Mouse (Mus musculus) stomach, postnatal 0 days (tissue): Measurements from ENCODE around the gene Fgd5.

ENCODE experiments used
- CTCF ChIP-seq: IDR thresholded peaks from 2 replicates; pipeline ENCODE4 v1.5.1; 2016; ENCODE audit warnings: antibody characterized with exemption, low read depth, mild to moderate bottlenecking, moderate library complexity
- EP300 ChIP-seq: optimal IDR thresholded peaks from 2 replicates; pipeline ENCODE3; 2016; ENCODE audit warnings: antibody characterized with exemption

- TF ChIP-seq EP300 (no peak), CTCF (no peak)
These were observed 13.6 kb upstream of the Fgd5 start for GRCm38 (mm10) chr6:91965060-91965459.
